Mouse (Mus musculus) mouse embryonic stem cell (cell line): ENCODE measurements around the gene Chil3.
"Not testable (repeated sequence)": the region's sequence is repeated elsewhere in the genome, so short reads cannot be mapped to it uniquely, and the experiment has no call there.

Source experiments
- in situ Hi-C, 2 experiments: fragments of 300-500 bp; cut with MboI; formaldehyde crosslinking; loops; 1 replicate in 1 of 2; 3 replicates in 1 of 2; pipeline ENCODE4 v1.14.3; 2019 to 2020; ENCODE audit warnings: low sequenced_read_pairs in 2 of 2, low pct_unique_long_range_greater_than_20kb in 1 of 2, mixed read lengths in 1 of 2; ENCODE audit not compliant: unreplicated experiment in 1 of 2

The Chil3 gene

GRCm38 (mm10) chr3:106167464-106167863 is at the start of gene Chil3:
Gene Chil3 (minus strand): TSS chr3:106167564.
- in situ Hi-C loops = no loop called here

GRCm38 (mm10) chr3:106198030-106198429 is 30.7 kb upstream of the Chil3 start:
- in situ Hi-C loops = not testable (repeated sequence)

GRCm38 (mm10) chr3:106197246-106197645 is 29.9 kb upstream of the Chil3 start:
- in situ Hi-C loops = not testable (repeated sequence)

DNA sequence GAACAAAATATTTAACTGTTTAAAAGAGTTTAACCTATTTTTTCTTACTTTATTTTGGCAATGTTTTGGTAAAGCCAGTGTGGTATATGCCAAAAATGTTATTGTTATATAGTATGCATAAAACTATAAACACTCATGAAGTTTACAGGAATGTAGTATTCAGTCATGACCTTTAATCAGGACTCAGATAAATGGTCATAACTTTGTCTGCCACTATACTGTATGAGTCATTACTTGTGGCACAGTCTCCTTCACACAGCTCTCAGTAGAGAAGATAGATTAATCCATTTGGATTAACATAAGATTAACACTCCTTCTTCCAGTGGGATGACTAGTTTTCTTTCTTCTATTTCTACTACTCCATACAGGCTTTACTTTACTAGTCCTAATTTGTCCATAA is 28.9 kb upstream of the Chil3 start:
- in situ Hi-C loops = no loop called here

- in situ Hi-C loops = no loop called here
Observed at GRCm38 (mm10) chr3:106195486-106195885, 28.1 kb upstream of the Chil3 start.

GRCm38 (mm10) chr3:106187991-106188390 is 20.6 kb upstream of the Chil3 start:
- in situ Hi-C loops = no loop called here

DNA sequence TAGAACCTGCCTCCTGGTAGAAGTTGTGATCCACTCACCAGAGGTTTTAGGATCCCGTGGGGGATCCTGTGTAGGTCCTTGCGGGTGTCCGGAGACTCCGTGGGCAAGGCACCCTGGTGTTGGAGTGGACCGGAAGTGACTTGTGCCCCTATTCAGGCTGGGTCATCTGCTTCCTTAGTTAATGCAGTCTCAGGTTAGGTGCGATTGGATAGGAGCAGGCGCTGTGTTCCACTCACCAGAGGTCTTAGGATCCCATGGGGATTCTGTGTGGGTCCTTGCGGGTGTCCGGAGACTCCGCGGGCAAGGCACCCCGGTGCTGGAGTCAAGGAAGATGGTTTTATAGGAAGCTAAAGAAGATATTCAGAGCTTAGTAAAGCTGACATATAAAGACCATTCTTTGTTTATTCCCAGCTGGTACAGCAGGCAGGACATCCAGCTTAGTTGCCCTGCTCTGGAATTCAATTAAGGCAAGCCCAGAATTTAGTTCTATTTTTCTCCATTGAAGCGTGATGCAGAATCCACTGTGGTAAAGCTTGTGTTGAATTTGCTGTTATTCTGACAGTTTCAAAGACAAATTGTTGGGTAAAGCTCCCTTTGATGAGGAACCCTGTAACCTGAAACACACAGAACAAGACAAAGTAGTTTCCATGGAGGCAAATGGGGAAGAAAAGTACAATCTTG is 10.3 kb upstream of the Chil3 start:
- in situ Hi-C loops = no loop called here

DNA sequence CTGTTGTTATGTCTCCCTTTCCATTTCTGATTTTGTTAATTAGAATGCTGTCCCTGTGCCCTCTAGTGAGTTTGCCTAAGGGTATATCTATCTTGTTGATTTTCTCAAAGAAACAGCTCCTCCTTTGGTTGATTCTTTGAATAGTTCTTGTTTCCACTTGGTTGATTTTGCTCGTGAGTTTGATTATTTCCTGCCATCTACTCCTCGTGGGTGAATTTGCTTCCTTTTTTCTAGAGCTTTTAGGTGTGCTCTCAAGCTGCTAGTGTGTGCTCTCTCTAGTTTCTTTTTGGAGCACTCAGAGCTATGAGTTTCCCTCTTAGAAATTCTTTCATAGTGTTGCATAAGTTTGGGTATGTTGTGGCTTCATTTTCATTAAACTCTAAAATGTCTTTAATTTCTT is 7.6 kb upstream of the Chil3 start:
- in situ Hi-C loops = not testable (repeated sequence)

DNA sequence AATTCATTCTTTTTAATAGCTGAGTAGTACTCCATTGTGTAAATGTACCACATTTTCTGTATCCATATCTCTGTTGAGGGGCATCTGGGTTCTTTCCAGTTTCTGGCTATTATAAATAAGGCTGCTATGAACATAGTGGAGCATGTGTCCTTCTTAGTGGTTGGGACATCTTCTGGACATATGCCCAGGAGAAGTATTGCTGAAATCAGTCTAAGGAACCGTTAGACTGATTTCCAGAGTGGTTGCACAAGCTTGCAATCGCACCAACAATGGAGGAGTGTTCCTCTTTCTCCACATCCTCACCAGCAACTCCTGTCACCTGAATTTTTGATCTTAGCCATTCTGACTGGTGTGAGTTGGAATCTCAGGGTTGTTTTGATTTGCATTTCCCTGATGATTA is 5.1 kb upstream of the Chil3 start:
- in situ Hi-C loops = not testable (repeated sequence)

GRCm38 (mm10) chr3:106171135-106171731 is 3.9 kb upstream of the Chil3 start:
- in situ Hi-C loops = no loop called here

GRCm38 (mm10) chr3:106170522-106171053 is 3.2 kb upstream of the Chil3 start:
- in situ Hi-C loops = no loop called here

- in situ Hi-C loops = no loop called here
Observed at GRCm38 (mm10) chr3:106154413-106154812, 13.0 kb downstream of the Chil3 start.

DNA sequence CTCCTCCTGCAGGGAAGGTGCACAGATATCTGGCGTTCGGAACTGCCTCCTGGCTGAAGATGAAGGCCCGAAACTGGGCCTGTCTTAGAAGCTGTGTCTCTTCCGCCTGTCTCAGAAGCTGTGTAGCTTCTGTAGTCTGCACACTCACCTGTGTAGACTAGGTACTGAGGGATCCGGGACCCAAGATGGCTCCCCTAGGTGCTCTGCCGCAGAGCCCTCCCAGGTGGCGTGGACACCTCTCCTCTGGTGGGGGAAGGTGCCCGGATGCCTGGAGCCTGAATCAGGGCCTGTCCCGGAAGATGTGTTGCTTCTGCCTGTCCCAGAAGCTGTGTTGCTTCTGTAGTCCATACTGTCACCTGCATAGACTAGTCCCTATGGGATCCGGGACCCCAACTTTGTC is 23.3 kb downstream of the Chil3 start:
- in situ Hi-C loops = no loop called here

DNA sequence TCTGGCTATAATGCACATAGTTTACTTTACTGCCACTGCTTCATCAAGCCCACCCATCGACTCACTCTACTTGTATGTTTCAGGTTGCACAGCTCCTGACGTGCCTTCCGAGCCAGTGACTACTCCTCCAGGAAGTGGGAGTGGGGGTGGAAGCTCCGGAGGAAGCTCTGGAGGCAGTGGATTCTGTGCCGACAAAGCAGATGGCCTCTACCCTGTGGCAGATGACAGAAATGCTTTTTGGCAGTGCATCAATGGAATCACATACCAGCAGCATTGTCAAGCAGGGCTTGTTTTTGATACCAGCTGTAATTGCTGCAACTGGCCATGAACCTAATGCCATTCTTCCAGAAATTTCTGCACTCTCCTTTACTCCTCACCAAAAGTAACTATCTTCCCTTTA is 35.7 kb downstream of the Chil3 start:
- in situ Hi-C loops = no loop called here

- in situ Hi-C loops = loop anchor here (5.0 kb wide), 1 partner anchor 178 kb away; no protein-coding TSS in a partner anchor
Observed at GRCm38 (mm10) chr3:106128807-106129493, 38.4 kb downstream of the Chil3 start.

GRCm38 (mm10) chr3:106126999-106127398 is 40.4 kb downstream of the Chil3 start:
- in situ Hi-C loops = loop anchor here (5.0 kb wide), 1 partner anchor 180 kb away; no protein-coding TSS in a partner anchor

DNA sequence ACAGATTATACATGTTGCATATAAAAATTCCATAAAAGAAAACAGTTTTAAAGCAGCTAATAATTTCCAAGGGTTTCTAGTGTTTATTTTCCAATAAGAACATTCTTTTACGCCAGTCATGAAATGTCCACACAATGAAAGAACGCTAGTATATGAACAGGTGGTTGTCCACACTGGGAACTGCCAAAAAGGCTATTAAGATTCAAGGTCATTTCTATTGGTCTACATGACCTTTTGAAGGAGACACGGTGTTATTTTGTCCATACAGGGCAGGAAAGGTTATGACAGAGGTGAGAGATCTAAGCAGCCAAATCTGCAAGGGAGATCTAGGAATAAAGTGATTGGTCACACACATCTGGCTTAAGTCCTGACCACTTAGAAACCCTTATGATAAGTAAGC is 54.4 kb downstream of the Chil3 start, which contains the start of gene Chia1:
Chia1 (plus strand) TSS at position 301 of the 400 bp plus-strand sequence.
- in situ Hi-C loops = no loop called here
